Mouse (Mus musculus) B cell, adult 62 days (primary cell): ENCODE results near the gene Krtcap2. TPM values are rescaled to one million over a fixed set of nuclear protein-coding genes. Genes with fewer than 3 reads are reported as not detected.

ENCODE experiments used
- total RNA-seq: library from RNA; stranded (reverse); gene quantifications from 4 replicates; pipeline ENCODE4 v1.2.4, GENCODE M21; 2023

Krtcap2 gene
- total RNA-seq = 88.4 to 116 TPM (median 101 TPM) in 4 replicates

GRCm38 (mm10) chr3:89245688-89246171 is at the start of gene Krtcap2:
TSS of gene Krtcap2 (plus strand) at chr3:89245966.

GRCm38 (mm10) chr3:89202253-89203141 is 43.3 kb upstream of the Krtcap2 start, which contains the start of gene Gba:
TSS of gene Gba (plus strand) at chr3:89202928.

GRCm38 (mm10) chr3:89214681-89215411 is 30.9 kb upstream of the Krtcap2 start, which contains the start of gene Thbs3:
TSS of gene Thbs3 (plus strand) at chr3:89215180.

GRCm38 (mm10) chr3:89226900-89227299 is 18.9 kb upstream of the Krtcap2 start, which contains the start of gene Mtx1:
TSS of gene Mtx1 (minus strand) at chr3:89227088.

GRCm38 (mm10) chr3:89228836-89229235 is 16.9 kb upstream of the Krtcap2 start, which contains the start of gene Muc1:
TSS of gene Muc1 (plus strand) at chr3:89229057.

GRCm38 (mm10) chr3:89246261-89247100 is 715 bp downstream of the Krtcap2 start, which contains the start of gene Trim46:
TSS of gene Trim46 (minus strand) at chr3:89246309.

GRCm38 (mm10) chr3:89259076-89259475 is 13.3 kb downstream of the Krtcap2 start, which contains the start of gene Dpm3:
TSS of gene Dpm3 (plus strand) at chr3:89259358.

GRCm38 (mm10) chr3:89270051-89270755 is 24.4 kb downstream of the Krtcap2 start, which contains the start of gene Slc50a1:
TSS of gene Slc50a1 (minus strand) at chr3:89270570.

GRCm38 (mm10) chr3:89280606-89281511 is 35.1 kb downstream of the Krtcap2 start, which contains the start of gene Efna1:
TSS of gene Efna1 (minus strand) at chr3:89281142.

Other genes starting within 250 kb of the Krtcap2 start
- gene Rusc1, start 152.7 kb upstream of the Krtcap2 start, total RNA-seq = 53.5 to 67.5 TPM (median 58.6 TPM) in 4 replicates
- not detected in 4 replicates for gene Gm43738, start 144.9 kb upstream of the Krtcap2 start, total RNA-seq
- 17.6 to 21.4 TPM (median 20.3 TPM) in 4 replicates for gene Fdps, start 144.0 kb upstream of the Krtcap2 start, total RNA-seq
- gene Pklr, start 109.8 kb upstream of the Krtcap2 start, total RNA-seq = not detected in 4 replicates
- 2.2 to 5.3 TPM (median 5.1 TPM) in 4 replicates for gene Hcn3, start 85.8 kb upstream of the Krtcap2 start, total RNA-seq
- gene Clk2, start 81.2 kb upstream of the Krtcap2 start, total RNA-seq = 144 to 159 TPM (median 155 TPM) in 4 replicates
- 109 to 121 TPM (median 115 TPM) in 4 replicates for gene Scamp3, start 68.5 kb upstream of the Krtcap2 start, total RNA-seq
- 12.9 to 24.4 TPM (median 20.3 TPM) in 4 replicates for gene Fam189b, start 62.8 kb upstream of the Krtcap2 start, total RNA-seq
- gene Gba, start 43.0 kb upstream of the Krtcap2 start, total RNA-seq = 79.6 to 102 TPM (median 97.6 TPM) in 4 replicates
- 8.6 to 13.2 TPM (median 9.9 TPM) in 4 replicates for gene Thbs3, start 30.8 kb upstream of the Krtcap2 start, total RNA-seq
- 227 to 250 TPM (median 239 TPM) in 4 replicates for gene Mtx1, start 18.9 kb upstream of the Krtcap2 start, total RNA-seq
- gene Muc1, start 16.9 kb upstream of the Krtcap2 start, total RNA-seq = 1.4 to 3.6 TPM (median 1.6 TPM) in 4 replicates
- 2.1 to 5.6 TPM (median 3.3 TPM) in 4 replicates for gene Trim46, start 343 bp downstream of the Krtcap2 start, total RNA-seq
- gene Dpm3, start 13.4 kb downstream of the Krtcap2 start, total RNA-seq = 64.0 to 79.9 TPM (median 68.1 TPM) in 4 replicates
- 140 to 170 TPM (median 145 TPM) in 4 replicates for gene Slc50a1, start 24.6 kb downstream of the Krtcap2 start, total RNA-seq
- gene Efna1, start 35.2 kb downstream of the Krtcap2 start, total RNA-seq = 1.0 to 1.8 TPM (median 1.1 TPM) in 4 replicates
- gene Efna3, start 77.0 kb downstream of the Krtcap2 start, total RNA-seq = not detected in 4 replicates
- 0.36 TPM in 1 of 4 replicates, not detected in the others for gene Efna4, start 92.1 kb downstream of the Krtcap2 start, total RNA-seq
- gene Adam15, start 104.0 kb downstream of the Krtcap2 start, total RNA-seq = 6.8 to 7.4 TPM (median 7.1 TPM) in 4 replicates
- gene Dcst2, start 116.0 kb downstream of the Krtcap2 start, total RNA-seq = 0.25 TPM in 1 of 4 replicates, not detected in the others
- gene Dcst1, start 119.3 kb downstream of the Krtcap2 start, total RNA-seq = 0.31 to 0.33 TPM in 2 of 4 replicates, not detected in the others
- gene Zbtb7b, start 148.8 kb downstream of the Krtcap2 start, total RNA-seq = 60.4 to 64.8 TPM (median 62.5 TPM) in 4 replicates
- 0.52 TPM in 1 of 4 replicates, not detected in the others for gene Lenep, start 156.8 kb downstream of the Krtcap2 start, total RNA-seq
- 31.6 to 44.7 TPM (median 35.1 TPM) in 4 replicates for gene Flad1, start 165.9 kb downstream of the Krtcap2 start, total RNA-seq
- gene Cks1b, start 172.4 kb downstream of the Krtcap2 start, total RNA-seq = 3.8 to 6.6 TPM (median 4.5 TPM) in 4 replicates
- 88.4 to 93.9 TPM (median 92.1 TPM) in 4 replicates for gene Shc1, start 172.5 kb downstream of the Krtcap2 start, total RNA-seq
- gene Pygo2, start 184.2 kb downstream of the Krtcap2 start, total RNA-seq = 32.0 to 39.9 TPM (median 36.9 TPM) in 4 replicates
- 124 to 130 TPM (median 128 TPM) in 4 replicates for gene Pbxip1, start 190.7 kb downstream of the Krtcap2 start, total RNA-seq
- gene Pmvk, start 208.6 kb downstream of the Krtcap2 start, total RNA-seq = 14.3 to 19.8 TPM (median 17.7 TPM) in 4 replicates